Comparison of ENCODE assay signal across 20 mouse cellular contexts in the genomic region with DNA sequence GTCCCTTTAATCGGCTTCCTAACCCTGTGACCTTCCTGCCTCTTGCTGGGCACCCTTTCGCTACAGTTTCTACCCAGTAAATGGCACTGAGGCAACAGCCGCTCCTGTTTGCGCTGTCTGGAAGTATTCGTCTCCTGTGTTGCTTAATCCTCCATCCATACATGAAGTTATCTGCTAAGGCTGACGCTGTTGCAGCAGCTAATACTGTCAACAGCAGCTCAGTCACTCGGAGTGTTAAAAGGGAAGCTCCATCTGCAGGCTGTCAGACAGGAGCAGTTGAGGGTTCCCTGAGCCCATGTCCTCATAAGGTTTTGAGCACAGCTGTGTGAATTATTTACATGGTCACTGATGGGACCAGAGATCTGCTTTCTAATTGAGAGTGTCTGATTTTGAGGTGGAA.
DNase-seq lines count a peak whose midpoint lies in the region; ATAC-seq lines count a peak whose summit lies in the region.
"Had no signal": no experiment of that assay in that cellular context is flagged by ENCODE, and none has a peak within 500 bp of the region (broad histone marks: within the 10 kb centered on the region; RNA-seq: fewer than 3 reads in every experiment).

No protein-coding gene starts in this region.

- no peaks in the 10 kb centered on the region for H3K27me3 ChIP-seq in hindbrain, embryonic 11.5 days (ENCODE audit: control insufficient read depth, insufficient read depth, low read length)
- no peaks in the 10 kb centered on the region for H3K27me3 ChIP-seq in hindbrain, embryonic 13.5 days
- H3K27me3 ChIP-seq in midbrain, embryonic 13.5 days, result no peaks in the 10 kb centered on the region
- H3K27me3 ChIP-seq in midbrain, embryonic 10.5 days (ENCODE audit: low read depth, poor library complexity, severe bottlenecking), result no peaks in the 10 kb centered on the region
- H3K27me3 ChIP-seq: CH12.LX; forebrain, embryonic 15.5 days; heart, embryonic 15.5 days had no signal

- H3K9me3 ChIP-seq in hindbrain, embryonic 11.5 days (ENCODE audit: control insufficient read depth, low read length), result no peaks in the 10 kb centered on the region
- H3K9me3 ChIP-seq in hindbrain, embryonic 13.5 days, result no peaks in the 10 kb centered on the region
- no peaks in the 10 kb centered on the region for H3K9me3 ChIP-seq in midbrain, embryonic 13.5 days
- no peaks in the 10 kb centered on the region for H3K9me3 ChIP-seq in midbrain, embryonic 10.5 days (replicated peaks)
- H3K9me3 ChIP-seq: embryonic facial prominence, embryonic 10.5 days; forebrain, embryonic 15.5 days; heart, embryonic 10.5 days; heart, embryonic 15.5 days had no signal

- no peaks in the 10 kb centered on the region for H3K4me1 ChIP-seq in hindbrain, embryonic 11.5 days (replicated peaks; ENCODE audit: control insufficient read depth, insufficient read depth, low read length)
- peaks cover 8% of the 10 kb centered on the region for H3K4me1 ChIP-seq in hindbrain, embryonic 13.5 days (replicated peaks)
- H3K4me1 ChIP-seq in midbrain, embryonic 13.5 days (replicated peaks), result peaks cover 9% of the 10 kb centered on the region; the same call in 1 of the 2 replicates
- peaks cover 4% of the 10 kb centered on the region; the same call in 1 of the 2 replicates for H3K4me1 ChIP-seq in midbrain, embryonic 10.5 days
- H3K4me1 ChIP-seq: embryonic facial prominence, embryonic 10.5 days; forebrain, embryonic 15.5 days; heart, embryonic 15.5 days had no signal

- no peak overlapping the region for H3K9ac ChIP-seq in hindbrain, embryonic 11.5 days (ENCODE audit: low read depth, low read length)
- H3K9ac ChIP-seq in hindbrain, embryonic 13.5 days, result no peak overlapping the region
- H3K9ac ChIP-seq in midbrain, embryonic 13.5 days (replicated peaks), result no peak overlapping the region
- H3K9ac ChIP-seq: forebrain, embryonic 15.5 days; heart, embryonic 15.5 days had no signal

- no peak overlapping the region for H3K4me2 ChIP-seq in hindbrain, embryonic 11.5 days (replicated peaks; ENCODE audit: low read depth, low read length)
- H3K4me2 ChIP-seq in hindbrain, embryonic 13.5 days, result no peak overlapping the region
- H3K4me2 ChIP-seq in midbrain, embryonic 13.5 days (replicated peaks), result no peak overlapping the region
- H3K4me2 ChIP-seq: forebrain, embryonic 15.5 days; heart, embryonic 15.5 days had no signal

- peak overlapping the region; percentile 20; the same call in 1 of the 2 replicates for H3K27ac ChIP-seq in hindbrain, embryonic 11.5 days (ENCODE audit: low read depth, low read length)
- no peak overlapping the region for H3K27ac ChIP-seq in hindbrain, embryonic 13.5 days
- H3K27ac ChIP-seq in midbrain, embryonic 13.5 days, result peak overlapping the region; percentile 44; the same call in 1 of the 2 replicates
- H3K27ac ChIP-seq in midbrain, embryonic 10.5 days (replicated peaks), result no peak overlapping the region
- H3K27ac ChIP-seq: embryonic facial prominence, embryonic 10.5 days; forebrain, embryonic 15.5 days; heart, embryonic 10.5 days; heart, embryonic 15.5 days had no signal

- WGBS in hindbrain, embryonic 11.5 days, result 72% methylated on average over 7 of the region's 7 CpGs
- WGBS in hindbrain, embryonic 13.5 days, result 70% methylated on average over 7 of the region's 7 CpGs
- WGBS in midbrain, embryonic 13.5 days, result 59% methylated on average over 7 of the region's 7 CpGs
- 72% methylated on average over 7 of the region's 7 CpGs for WGBS in midbrain, embryonic 10.5 days

- no peaks in the 10 kb centered on the region for H3K36me3 ChIP-seq in hindbrain, embryonic 11.5 days (ENCODE audit: control insufficient read depth, insufficient read depth, low read length)
- no peaks in the 10 kb centered on the region for H3K36me3 ChIP-seq in hindbrain, embryonic 13.5 days
- no peaks in the 10 kb centered on the region for H3K36me3 ChIP-seq in midbrain, embryonic 13.5 days
- no peaks in the 10 kb centered on the region for H3K36me3 ChIP-seq in midbrain, embryonic 10.5 days
- H3K36me3 ChIP-seq: embryonic facial prominence, embryonic 10.5 days; forebrain, embryonic 15.5 days; heart, embryonic 10.5 days; heart, embryonic 15.5 days had no signal

- no peak overlapping the region for H3K4me3 ChIP-seq in hindbrain, embryonic 11.5 days (ENCODE audit: low read depth, low read length)
- H3K4me3 ChIP-seq in hindbrain, embryonic 13.5 days, result no peak overlapping the region
- no peak overlapping the region for H3K4me3 ChIP-seq in midbrain, embryonic 13.5 days (replicated peaks)
- no peak overlapping the region for H3K4me3 ChIP-seq in midbrain, embryonic 10.5 days
- H3K4me3 ChIP-seq: embryonic facial prominence, embryonic 10.5 days; forebrain, embryonic 15.5 days; heart, embryonic 10.5 days; heart, embryonic 15.5 days had no signal

- no peak for ATAC-seq in hindbrain, embryonic 11.5 days (ENCODE audit: low FRiP score)
- no peak for ATAC-seq in hindbrain, embryonic 13.5 days (ENCODE audit: low FRiP score)
- ATAC-seq in midbrain, embryonic 13.5 days, result 0 out of 2 replicates have a peak, but pooled peaks have one; percentile 27
- peak; percentile 66 for ATAC-seq in granulocyte monocyte progenitor cell, adult 5-6 weeks (replicated peaks; ENCODE audit: poor library complexity, severe bottlenecking)
- ATAC-seq: activated CD4-positive, CD25-positive, alpha-beta regulatory T cell, adult 4 months; forebrain, embryonic 15.5 days; intestine, embryonic 16.5 days; Patski had no signal

- no peak for DNase-seq in hindbrain, embryonic 11.5 days (ENCODE audit: low spot score)
- no peak for DNase-seq in midbrain, embryonic 10.5 days (ENCODE audit: low spot score)
- DNase-seq in retina, embryonic 14.5 days (ENCODE audit: low spot score), result peak; percentile 21
- DNase-seq in heart, adult 18-20 months, result no peak
- DNase-seq: adrenal gland, postnatal 14 days; cerebellum, adult 18-20 months; cerebellum, postnatal 10 days; gastrocnemius, postnatal 10 days; heart, postnatal 14 days had no signal

Comparison
In these comparisons a context has a peak if more than half of its experiments do, and no peak if none do; other contexts are left out.
1. H3K27ac ChIP-seq: peak in hindbrain, embryonic 11.5 days (single experiment) and midbrain, embryonic 13.5 days (single experiment); none in hindbrain, embryonic 13.5 days (single experiment) and midbrain, embryonic 10.5 days (single experiment).
2. ATAC-seq: peak in midbrain, embryonic 13.5 days (single experiment) and granulocyte monocyte progenitor cell, adult 5-6 weeks (single experiment); none in hindbrain, embryonic 11.5 days (single experiment) and hindbrain, embryonic 13.5 days (single experiment).